In the genomic region with DNA sequence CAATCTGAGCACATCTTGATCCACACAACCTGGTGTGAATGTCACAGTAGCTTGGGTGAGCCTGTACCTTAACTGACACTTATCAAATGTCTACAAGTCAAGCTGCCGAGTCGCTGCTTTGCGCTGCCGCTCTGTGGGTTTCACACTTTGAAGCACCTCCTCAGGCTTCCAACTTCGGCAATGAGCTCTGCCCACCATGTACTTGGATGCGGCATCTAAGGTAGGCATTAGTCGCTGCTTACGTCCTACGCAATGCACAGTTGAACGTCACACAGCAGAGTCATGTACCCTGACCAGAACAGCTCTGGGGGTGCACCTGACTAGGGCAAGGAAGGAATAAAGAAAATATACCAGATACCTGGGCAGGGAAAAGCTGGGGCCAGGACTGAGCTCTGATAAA, we compare ENCODE assay signal across 27 mouse cellular contexts.
DNase-seq lines count a peak whose midpoint lies in the region; ATAC-seq lines count a peak whose summit lies in the region.
"Had no signal": no experiment of that assay in that cellular context is flagged by ENCODE, and none has a peak within 500 bp of the region (broad histone marks: within the 10 kb centered on the region; RNA-seq: fewer than 3 reads in every experiment).

No protein-coding gene starts in this region.

- no peak for ATAC-seq in heart, embryonic 13.5 days (ENCODE audit: extremely low read depth, insufficient number of reproducible peaks, low FRiP score, low TSS enrichment)
- no peak for ATAC-seq in heart, embryonic 16.5 days (replicated peaks; ENCODE audit: extremely low read depth, insufficient read depth, low FRiP score)
- ATAC-seq: CD4-positive, CD25-positive, alpha-beta regulatory T cell, adult 4 months; forebrain, embryonic 15.5 days; intestine, postnatal 0 days had no signal

- peak overlapping the region; percentile 20 for H3K9ac ChIP-seq in heart, embryonic 13.5 days
- H3K9ac ChIP-seq in heart, embryonic 16.5 days (ENCODE audit: low read length), result peak overlapping the region; percentile 58
- H3K9ac ChIP-seq: embryonic facial prominence, embryonic 13.5 days; forebrain, embryonic 12.5 days; forebrain, embryonic 15.5 days; hindbrain, embryonic 12.5 days; hindbrain, embryonic 15.5 days had no signal

- H3K36me3 ChIP-seq in heart, embryonic 10.5 days, result no peaks in the 10 kb centered on the region
- H3K36me3 ChIP-seq in heart, embryonic 13.5 days, result no peaks in the 10 kb centered on the region
- H3K36me3 ChIP-seq in heart, embryonic 16.5 days (ENCODE audit: control insufficient read depth, insufficient read depth), result no peaks in the 10 kb centered on the region
- H3K36me3 ChIP-seq: embryonic facial prominence, embryonic 10.5 days; embryonic facial prominence, embryonic 13.5 days; forebrain, embryonic 12.5 days; forebrain, embryonic 15.5 days; hindbrain, embryonic 12.5 days; hindbrain, embryonic 15.5 days had no signal

- 77% methylated on average over 10 of the region's 10 CpGs for WGBS in heart, embryonic 10.5 days
- 62% methylated on average over 10 of the region's 10 CpGs for WGBS in heart, embryonic 13.5 days
- WGBS in heart, embryonic 16.5 days, result 62% methylated on average over 10 of the region's 10 CpGs

- H3K27ac ChIP-seq in heart, embryonic 10.5 days, result peak overlapping the region; percentile 69; the same call in 1 of the 2 replicates
- H3K27ac ChIP-seq in heart, embryonic 13.5 days (replicated peaks), result peak overlapping the region; percentile 74
- peak overlapping the region; percentile 89 for H3K27ac ChIP-seq in heart, embryonic 16.5 days (ENCODE audit: low read length)
- H3K27ac ChIP-seq: embryonic facial prominence, embryonic 10.5 days; embryonic facial prominence, embryonic 13.5 days; forebrain, embryonic 12.5 days; forebrain, embryonic 15.5 days; gastrocnemius, adult 2 months; hindbrain, embryonic 12.5 days; hindbrain, embryonic 15.5 days; kidney, postnatal 0 days had no signal

- peaks cover 96% of the 10 kb centered on the region for H3K4me1 ChIP-seq in heart, embryonic 10.5 days
- peaks cover 96% of the 10 kb centered on the region for H3K4me1 ChIP-seq in heart, embryonic 13.5 days
- peaks cover 87% of the 10 kb centered on the region for H3K4me1 ChIP-seq in heart, embryonic 16.5 days (ENCODE audit: control insufficient read depth, insufficient read depth, low read length)

- H3K9me3 ChIP-seq in heart, embryonic 10.5 days, result no peaks in the 10 kb centered on the region
- no peaks in the 10 kb centered on the region for H3K9me3 ChIP-seq in heart, embryonic 13.5 days
- no peaks in the 10 kb centered on the region for H3K9me3 ChIP-seq in heart, embryonic 16.5 days (replicated peaks; ENCODE audit: control insufficient read depth, low read length)
- H3K9me3 ChIP-seq: embryonic facial prominence, embryonic 10.5 days; embryonic facial prominence, embryonic 13.5 days; forebrain, embryonic 12.5 days; forebrain, embryonic 15.5 days; hindbrain, embryonic 12.5 days; hindbrain, embryonic 15.5 days had no signal

- DNase-seq in heart, embryonic 10.5 days (ENCODE audit: low spot score), result no peak
- DNase-seq in heart, postnatal 4 days, result no peak
- no peak for DNase-seq in heart, adult 18-20 months
- no peak for DNase-seq in heart, adult 11 months
- DNase-seq in thymus, postnatal 25 days, result no peak
- DNase-seq: adrenal gland, adult 2 months; adrenal gland, postnatal 14 days; cerebellum, adult 11-12 months; cerebellum, adult 8-10 months; cerebellum, postnatal 10 days; cerebellum, postnatal 36 days; embryo, embryonic 11 days; gastrocnemius, adult 2 months; gastrocnemius, postnatal 14 days; kidney, adult 2 months had no signal

- H3K4me3 ChIP-seq in heart, embryonic 10.5 days, result no peak overlapping the region
- H3K4me3 ChIP-seq in heart, embryonic 13.5 days, result no peak overlapping the region
- H3K4me3 ChIP-seq in heart, embryonic 16.5 days (ENCODE audit: low read length), result 0 out of 2 replicates have a peak overlapping the region, but pooled peaks have one; percentile 6
- H3K4me3 ChIP-seq: embryonic facial prominence, embryonic 10.5 days; embryonic facial prominence, embryonic 13.5 days; erythroblast, embryonic 14.5 days; forebrain, embryonic 12.5 days; forebrain, embryonic 15.5 days; gastrocnemius, adult 2 months; hindbrain, embryonic 12.5 days; hindbrain, embryonic 15.5 days had no signal

- no peaks in the 10 kb centered on the region for H3K27me3 ChIP-seq in heart, embryonic 10.5 days (ENCODE audit: insufficient read depth, poor library complexity, severe bottlenecking)
- H3K27me3 ChIP-seq in heart, embryonic 13.5 days (replicated peaks), result no peaks in the 10 kb centered on the region
- no peaks in the 10 kb centered on the region for H3K27me3 ChIP-seq in heart, embryonic 16.5 days (ENCODE audit: control insufficient read depth, insufficient read depth, low read length)
- H3K27me3 ChIP-seq: embryonic facial prominence, embryonic 13.5 days; forebrain, embryonic 12.5 days; forebrain, embryonic 15.5 days; hindbrain, embryonic 12.5 days; hindbrain, embryonic 15.5 days had no signal

- H3K4me2 ChIP-seq in heart, embryonic 13.5 days, result peak overlapping the region; percentile 37
- peak overlapping the region; percentile 56 for H3K4me2 ChIP-seq in heart, embryonic 16.5 days (ENCODE audit: low read depth, low read length)
- H3K4me2 ChIP-seq: embryonic facial prominence, embryonic 13.5 days; forebrain, embryonic 12.5 days; forebrain, embryonic 15.5 days; hindbrain, embryonic 12.5 days; hindbrain, embryonic 15.5 days had no signal
